Mouse (Mus musculus) brain, embryonic 14.5 days (tissue): ENCODE measurements at regions not wholly inside any gene's neighbourhood (a gene's known extent, or its start where the extent isn't known, plus 50 kb on each side); places are given as distances from the start of the nearest gene placed in this dataset.

Experiments
- CTCF ChIP-seq: fragments of 200-500 bp; IDR thresholded peaks from 2 replicates; pipeline ENCODE4 v1.5.1; 2012; ENCODE audit warnings: inconsistent platforms, mild to moderate bottlenecking, moderate library complexity, borderline replicate concordance; ENCODE audit not compliant: insufficient read depth, insufficient read length; ENCODE audit errors: extremely low read depth
- POLR2A ChIP-seq: fragments of 200-500 bp; IDR thresholded peaks from 2 replicates; pipeline ENCODE4 v1.6.1; 2012; ENCODE audit warnings: mild to moderate bottlenecking, inconsistent platforms, borderline replicate concordance; ENCODE audit not compliant: poor library complexity, insufficient read depth, insufficient read length, severe bottlenecking; ENCODE audit errors: extremely low read depth

GRCm38 (mm10) chr2:75777040-75777451, 54.9 kb upstream of the Agps start:
- TF ChIP-seq POLR2A (no peak), CTCF (no peak)
